Mouse (Mus musculus): ENCODE data around the gene Etv5. TPM values are rescaled to one million over a fixed set of nuclear protein-coding genes. Genes with fewer than 3 reads are reported as not detected.

The Etv5 gene
- polyA plus RNA-seq, 1 experiment: 22.6 TPM

DNA sequence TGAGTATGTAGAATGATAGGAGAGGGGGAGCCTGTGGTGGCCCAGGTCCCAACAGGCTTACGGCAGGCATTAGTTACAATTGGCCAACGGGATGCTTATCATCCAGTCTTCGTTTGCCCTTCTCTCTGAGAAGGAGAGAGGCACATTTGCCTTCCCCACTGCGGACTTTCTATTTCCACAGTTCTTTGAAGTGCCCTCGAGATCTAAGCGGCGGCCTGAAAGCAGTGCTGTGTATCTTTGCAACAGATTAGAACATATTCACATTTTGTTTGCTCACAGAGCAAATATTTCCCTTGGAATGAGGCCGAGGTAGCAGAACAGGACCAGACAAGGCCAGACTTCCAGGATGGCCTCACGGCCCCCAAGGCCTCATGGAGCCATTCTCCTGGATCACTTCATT, 12.6 kb upstream of the Etv5 start:
- H3K27ac ChIP-seq (ENCODE audit: insufficient read depth, low read length): no peak overlapping the region
- H3K4me1 ChIP-seq (ENCODE audit: control insufficient read depth, insufficient read depth, low read length): no peaks in the 10 kb centered on the region
- no peak overlapping the region for H3K4me3 ChIP-seq (ENCODE audit: insufficient read depth, low read length)
- TF ChIP-seq POLR2A (IDR thresholded peaks at IDR 0.05; ENCODE audit: low read depth, low read length) (no peak), CTCF (IDR thresholded peaks at IDR 0.05; ENCODE audit: borderline replicate concordance, insufficient read depth, low read length) (no peak)

DNA sequence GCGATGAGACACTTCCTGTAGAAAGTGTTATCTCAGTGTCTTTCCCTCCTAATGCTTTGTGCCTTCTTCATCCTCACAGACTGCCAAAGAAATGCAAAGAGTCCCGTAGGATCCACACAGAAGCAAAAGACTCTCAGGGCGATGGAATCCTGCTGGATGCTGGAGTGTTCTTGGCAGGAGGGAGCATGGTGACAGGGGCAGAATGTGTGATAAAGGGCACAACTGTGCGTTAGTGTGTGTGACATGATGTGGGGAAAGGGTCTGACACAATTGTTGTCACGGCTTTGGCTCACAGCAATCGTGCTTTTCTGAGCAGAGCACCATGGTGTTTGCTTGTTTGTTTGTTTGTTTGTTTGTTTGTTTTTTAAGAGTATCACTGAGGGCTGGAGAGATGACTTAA, 8.6 kb upstream of the Etv5 start:
- no peak overlapping the region for H3K4me3 ChIP-seq (ENCODE audit: insufficient read depth, low read length)
- no peaks in the 10 kb centered on the region for H3K4me1 ChIP-seq (ENCODE audit: control insufficient read depth, insufficient read depth, low read length)
- no peak for TF ChIP-seq CTCF (IDR thresholded peaks at IDR 0.05; ENCODE audit: borderline replicate concordance, insufficient read depth, low read length)
- TF ChIP-seq POLR2A (IDR thresholded peaks at IDR 0.05; ENCODE audit: low read depth, low read length): no peak
- no peak overlapping the region for H3K27ac ChIP-seq (ENCODE audit: insufficient read depth, low read length)

DNA sequence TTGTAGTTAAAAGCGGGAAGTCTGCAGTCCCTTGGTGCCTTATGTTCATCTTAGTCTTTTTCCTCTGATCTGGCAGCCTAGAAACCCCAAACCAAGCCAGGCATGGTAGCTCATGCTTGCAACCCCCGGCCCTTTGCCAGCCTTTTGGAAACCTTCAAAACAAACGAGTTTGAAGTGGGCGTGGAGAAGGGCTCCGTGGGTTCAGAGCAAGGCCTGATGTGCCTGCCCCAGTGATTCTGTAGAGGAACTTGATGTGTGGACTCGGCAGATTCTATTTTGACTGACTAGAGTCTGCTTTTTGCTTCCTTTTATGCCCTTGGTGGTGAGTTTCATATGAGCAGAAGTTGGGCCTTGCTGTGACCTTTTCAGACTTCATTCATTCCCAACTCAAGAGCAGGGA, 5.3 kb upstream of the Etv5 start:
- TF ChIP-seq POLR2A (IDR thresholded peaks at IDR 0.05; ENCODE audit: low read depth, low read length) (no peak), CTCF (IDR thresholded peaks at IDR 0.05; ENCODE audit: borderline replicate concordance, insufficient read depth, low read length) (no peak)
- Histone ChIP-seq H3K27ac (ENCODE audit: insufficient read depth, low read length) (no peak overlapping the region), H3K4me1 (ENCODE audit: control insufficient read depth, insufficient read depth, low read length) (no peaks in the 10 kb centered on the region; the same call in 1 of the 2 replicates), H3K4me3 (ENCODE audit: insufficient read depth, low read length) (no peak overlapping the region)

DNA sequence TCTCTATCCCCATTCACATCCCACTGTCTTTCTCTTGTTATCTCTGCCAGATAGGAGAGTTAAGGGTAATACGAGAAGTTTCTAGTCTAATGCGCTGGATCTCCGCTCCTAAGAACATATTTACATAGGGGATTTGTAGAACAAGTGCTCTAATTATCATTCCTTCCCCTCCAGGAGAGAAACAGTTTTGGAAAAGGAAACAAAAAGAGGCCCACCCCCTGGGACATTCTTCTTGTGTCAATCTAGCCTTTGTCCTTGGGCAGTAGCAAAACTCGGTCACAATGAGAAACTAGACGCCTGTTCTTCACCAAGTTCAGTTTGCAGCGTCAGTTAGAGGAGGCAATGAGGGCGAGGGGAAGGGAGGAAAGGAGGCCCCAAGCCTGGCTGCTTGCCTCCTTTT, 2.7 kb upstream of the Etv5 start:
- Histone ChIP-seq H3K27ac (ENCODE audit: insufficient read depth, low read length) (no peak overlapping the region), H3K4me3 (ENCODE audit: insufficient read depth, low read length) (no peak overlapping the region), H3K4me1 (ENCODE audit: control insufficient read depth, insufficient read depth, low read length) (no peaks in the 10 kb centered on the region; the same call in 1 of the 2 replicates)
- TF ChIP-seq CTCF (IDR thresholded peaks at IDR 0.05; ENCODE audit: borderline replicate concordance, insufficient read depth, low read length) (no peak), POLR2A (IDR thresholded peaks at IDR 0.05; ENCODE audit: low read depth, low read length) (no peak)

DNA sequence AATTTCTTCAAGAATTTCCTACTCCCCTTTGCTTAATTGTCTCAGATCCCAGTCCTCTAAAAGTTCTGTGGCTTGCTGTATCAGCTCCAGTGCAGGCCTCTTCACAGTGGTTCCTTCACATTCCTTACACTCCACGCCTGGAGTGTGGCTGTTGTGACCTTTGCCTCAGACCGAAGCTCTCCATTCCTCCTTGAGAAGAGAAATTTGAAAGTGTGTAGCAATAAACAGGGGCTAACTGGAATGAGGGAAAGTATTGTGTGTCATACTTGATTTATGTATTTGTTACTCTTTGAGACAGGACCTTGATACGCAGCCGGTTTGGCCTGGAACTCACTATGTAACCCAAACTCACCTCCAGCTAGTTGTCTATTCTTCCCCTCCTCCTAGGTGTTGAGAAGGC, 1.8 kb upstream of the Etv5 start:
- no peaks in the 10 kb centered on the region; the same call in 1 of the 2 replicates for H3K4me1 ChIP-seq (ENCODE audit: control insufficient read depth, insufficient read depth, low read length)
- TF ChIP-seq POLR2A (IDR thresholded peaks at IDR 0.05; ENCODE audit: low read depth, low read length) (no peak), CTCF (IDR thresholded peaks at IDR 0.05; ENCODE audit: borderline replicate concordance, insufficient read depth, low read length) (no peak)
- no peak overlapping the region for H3K4me3 ChIP-seq (ENCODE audit: insufficient read depth, low read length)
- no peak overlapping the region for H3K27ac ChIP-seq (ENCODE audit: insufficient read depth, low read length)

DNA sequence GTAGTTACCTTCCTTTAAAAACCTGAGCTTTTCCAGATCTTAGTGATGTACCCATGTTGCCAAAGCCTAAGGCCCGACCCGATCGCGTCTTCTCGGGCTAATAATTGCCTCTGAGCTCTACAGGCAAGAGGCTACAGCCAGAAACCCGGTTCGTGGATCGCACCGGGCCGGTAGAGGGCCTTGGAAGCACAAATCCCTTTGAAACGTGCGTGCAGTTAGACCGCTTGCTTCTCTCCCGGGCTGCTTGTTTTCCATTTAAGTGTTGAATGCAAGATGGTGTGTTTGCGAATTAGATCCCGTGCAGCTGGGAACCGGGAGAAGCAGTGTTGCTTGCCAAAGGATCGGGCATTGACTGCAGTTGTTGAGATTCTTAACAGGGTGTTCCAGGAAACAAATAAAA, 750 bp upstream of the Etv5 start:
- peak overlapping the region; percentile 26 for H3K4me3 ChIP-seq (ENCODE audit: insufficient read depth, low read length)
- TF ChIP-seq POLR2A (IDR thresholded peaks at IDR 0.05; ENCODE audit: low read depth, low read length) (no peak), CTCF (IDR thresholded peaks at IDR 0.05; ENCODE audit: borderline replicate concordance, insufficient read depth, low read length) (no peak)

DNA sequence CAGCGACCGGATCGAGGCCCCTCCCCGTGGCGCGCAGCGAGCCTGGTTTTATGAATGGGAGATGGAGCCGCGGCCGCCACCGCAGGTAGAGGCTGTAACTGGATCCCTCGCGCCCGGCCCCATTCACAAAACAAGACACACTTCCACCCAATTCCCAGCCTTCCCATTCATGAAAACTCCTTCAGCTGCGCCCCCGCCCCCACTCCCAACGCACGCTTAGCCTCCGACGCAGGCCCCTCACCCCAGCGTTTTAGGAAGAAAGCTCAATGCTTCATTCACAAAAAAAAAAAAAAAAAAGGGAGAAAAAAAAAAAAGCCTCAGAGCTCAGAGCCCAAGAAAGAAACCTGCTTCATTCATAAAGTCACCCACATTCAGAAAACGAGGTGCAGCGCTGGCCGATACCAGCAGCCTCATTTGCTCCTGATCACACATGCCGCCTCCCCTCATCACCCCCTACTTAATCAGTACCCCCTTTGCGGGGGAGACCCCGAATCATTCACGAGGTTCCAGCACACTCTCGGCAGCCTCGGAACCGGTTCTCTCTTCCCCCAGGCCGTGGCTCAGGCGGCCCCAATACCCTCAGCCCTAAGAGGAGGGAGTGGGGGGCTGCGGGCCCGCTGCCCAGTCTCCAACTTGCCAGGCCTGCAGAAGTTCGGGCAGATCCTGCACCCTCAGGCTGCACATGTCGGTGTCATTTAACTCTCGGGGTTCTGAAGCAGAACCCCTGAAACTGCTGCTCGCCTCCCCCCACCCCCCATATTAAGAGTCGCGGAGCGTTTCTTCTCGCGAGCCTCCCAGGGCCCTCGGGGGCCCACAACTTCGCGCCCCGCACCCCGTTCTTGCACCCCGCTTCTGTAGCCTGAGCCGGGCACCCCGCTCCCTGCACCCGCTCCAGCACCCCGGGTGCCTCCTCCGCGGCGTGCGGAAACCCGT, 812 bp downstream of the Etv5 start:
- Histone ChIP-seq H3K4me1 (ENCODE audit: control insufficient read depth, insufficient read depth, low read length) (peaks cover 5% of the 10 kb centered on the region), H3K4me3 (ENCODE audit: insufficient read depth, low read length) (peak overlapping the region; percentile 99), H3K27ac (ENCODE audit: insufficient read depth, low read length) (0 out of 2 replicates have a peak overlapping the region, but pooled peaks have one; percentile 1)
- TF ChIP-seq CTCF (IDR thresholded peaks at IDR 0.05; ENCODE audit: borderline replicate concordance, insufficient read depth, low read length): no peak
- no peak for TF ChIP-seq POLR2A (IDR thresholded peaks at IDR 0.05; ENCODE audit: low read depth, low read length)

More for the DNA sequence above, 750 bp upstream of the Etv5 start:
- Histone ChIP-seq H3K4me1 (ENCODE audit: control insufficient read depth, insufficient read depth, low read length) (no peaks in the 10 kb centered on the region; the same call in 1 of the 2 replicates), H3K27ac (ENCODE audit: insufficient read depth, low read length) (peak overlapping the region; percentile 63)

DNA sequence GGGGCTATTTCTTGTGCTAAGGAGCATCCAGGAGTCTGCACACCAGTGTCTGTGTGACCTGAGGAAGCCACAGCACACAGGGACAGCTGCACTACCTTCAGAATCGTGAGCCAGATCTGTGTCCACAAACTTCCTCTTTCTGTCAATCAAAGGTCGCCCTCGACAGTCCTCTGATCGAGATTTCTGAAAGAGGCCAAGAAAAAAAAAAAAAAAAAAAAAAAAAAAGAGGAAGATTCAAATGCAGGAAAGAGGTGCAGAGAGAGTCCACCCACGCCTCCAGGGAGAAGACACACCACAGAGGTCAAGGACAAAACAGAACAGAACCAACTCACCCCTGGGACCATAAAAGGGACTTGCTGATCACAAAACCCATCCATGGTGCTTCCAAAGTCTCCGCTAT, 3.4 kb downstream of the Etv5 start:
- Histone ChIP-seq H3K27ac (ENCODE audit: insufficient read depth, low read length) (no peak overlapping the region), H3K4me3 (ENCODE audit: insufficient read depth, low read length) (no peak overlapping the region), H3K4me1 (ENCODE audit: control insufficient read depth, insufficient read depth, low read length) (peaks cover 5% of the 10 kb centered on the region)
- TF ChIP-seq POLR2A (IDR thresholded peaks at IDR 0.05; ENCODE audit: low read depth, low read length): no peak
- TF ChIP-seq CTCF (IDR thresholded peaks at IDR 0.05; ENCODE audit: borderline replicate concordance, insufficient read depth, low read length): no peak

DNA sequence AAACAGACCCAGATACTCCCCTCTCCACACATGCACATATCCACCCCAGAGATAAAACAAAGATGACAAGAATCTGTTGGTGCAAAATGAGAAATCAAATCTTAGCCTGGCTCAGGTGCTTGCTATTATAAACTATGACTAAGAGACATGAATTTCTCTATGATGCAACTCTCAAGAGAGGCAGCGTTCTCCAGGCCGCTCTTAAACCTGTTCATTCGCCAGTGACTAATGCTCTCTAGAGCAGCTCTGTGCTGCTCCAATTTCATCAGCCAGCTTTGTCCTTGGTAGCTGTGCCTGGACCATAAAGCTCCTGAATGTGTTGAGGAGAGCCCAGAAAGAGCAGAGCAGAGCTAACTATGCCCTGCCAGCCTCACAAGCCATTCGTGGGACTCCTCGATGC, 5.0 kb downstream of the Etv5 start:
- H3K4me1 ChIP-seq (ENCODE audit: control insufficient read depth, insufficient read depth, low read length): peaks cover 13% of the 10 kb centered on the region
- TF ChIP-seq CTCF (IDR thresholded peaks at IDR 0.05; ENCODE audit: borderline replicate concordance, insufficient read depth, low read length) (no peak), POLR2A (IDR thresholded peaks at IDR 0.05; ENCODE audit: low read depth, low read length) (peak; percentile 17; the same call in 1 of the 2 replicates)
- peak overlapping the region; percentile 93 for H3K27ac ChIP-seq (ENCODE audit: insufficient read depth, low read length)
- H3K4me3 ChIP-seq (ENCODE audit: insufficient read depth, low read length): no peak overlapping the region

DNA sequence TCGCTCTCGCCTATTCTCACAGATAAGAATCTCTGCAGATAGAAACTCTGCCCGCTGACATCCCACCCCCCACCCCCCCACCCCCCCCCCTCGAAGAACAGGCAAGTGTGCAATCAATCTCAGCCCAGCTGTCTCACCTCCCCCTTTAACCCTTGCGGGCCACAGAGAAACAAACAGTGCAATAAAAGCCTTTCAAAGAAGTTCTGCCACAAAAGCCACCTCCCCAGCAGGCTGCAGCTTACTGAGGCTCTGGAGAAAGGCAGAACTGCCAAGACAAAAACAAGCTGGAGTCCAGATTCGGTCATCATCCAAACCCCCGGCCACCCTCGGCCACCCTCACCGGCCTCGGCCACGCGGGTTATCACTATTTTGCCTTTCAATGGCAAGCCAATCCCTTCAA, 5.6 kb downstream of the Etv5 start:
- TF ChIP-seq POLR2A (IDR thresholded peaks at IDR 0.05; ENCODE audit: low read depth, low read length): no peak
- no peak for TF ChIP-seq CTCF (IDR thresholded peaks at IDR 0.05; ENCODE audit: borderline replicate concordance, insufficient read depth, low read length)
- Histone ChIP-seq H3K4me3 (ENCODE audit: insufficient read depth, low read length) (no peak overlapping the region), H3K27ac (ENCODE audit: insufficient read depth, low read length) (peak overlapping the region; percentile 16; the same call in 1 of the 2 replicates), H3K4me1 (ENCODE audit: control insufficient read depth, insufficient read depth, low read length) (peaks cover 18% of the 10 kb centered on the region)

Data from embryonic fibroblast, embryonic 13.5 days (primary cell).